In genomic region chr4:8207924-8208323, GRCm38 (mm10) we compare ENCODE assay signal across 29 mouse cellular contexts. TPM values are rescaled to one million over a fixed set of nuclear protein-coding genes. Genes with fewer than 3 reads are reported as not detected.
"Had no signal": no experiment of that assay in that cellular context is flagged by ENCODE, and none has a peak within 500 bp of the region (broad histone marks: within the 10 kb centered on the region; RNA-seq: fewer than 3 reads in every experiment).

No protein-coding gene starts in this region.

- H3K36me3 ChIP-seq: heart, embryonic 12.5 days; heart, embryonic 13.5 days; heart, embryonic 15.5 days; hindbrain, embryonic 10.5 days; hindbrain, embryonic 12.5 days; hindbrain, embryonic 13.5 days; hindbrain, embryonic 15.5 days; intestine, embryonic 15.5 days; kidney, embryonic 15.5 days had no signal

- H3K9ac ChIP-seq: heart, embryonic 12.5 days; heart, embryonic 13.5 days; heart, embryonic 15.5 days; hindbrain, embryonic 12.5 days; hindbrain, embryonic 13.5 days; hindbrain, embryonic 14.5 days; hindbrain, embryonic 15.5 days; intestine, embryonic 15.5 days; kidney, embryonic 15.5 days had no signal

- DNase-seq: heart, postnatal 14 days; heart, postnatal 36 days; heart, postnatal 4 days; kidney, adult 11 months; kidney, adult 18-20 months; kidney, adult 2 months; kidney, adult 8-10 months; kidney, adult 9 months; kidney, postnatal 10 days; layer of hippocampus, adult 9-11 months; layer of hippocampus, postnatal 36 days had no signal

- H3K4me1 ChIP-seq: hindbrain, embryonic 10.5 days; hindbrain, embryonic 12.5 days; hindbrain, embryonic 13.5 days; hindbrain, embryonic 15.5 days; intestine, embryonic 15.5 days had no signal

- H3K4me2 ChIP-seq: heart, embryonic 11.5 days; heart, embryonic 12.5 days; heart, embryonic 13.5 days; heart, embryonic 15.5 days; hindbrain, embryonic 12.5 days; hindbrain, embryonic 13.5 days; hindbrain, embryonic 14.5 days; hindbrain, embryonic 15.5 days; intestine, embryonic 15.5 days; kidney, embryonic 15.5 days had no signal

- ATAC-seq: hindbrain, embryonic 16.5 days; hindbrain, postnatal 0 days; inflammation-experienced regulatory T-cells, adult 6 months had no signal

- H3K9me3 ChIP-seq: heart, embryonic 10.5 days; heart, embryonic 13.5 days; heart, embryonic 15.5 days; hindbrain, embryonic 10.5 days; hindbrain, embryonic 12.5 days; hindbrain, embryonic 13.5 days; hindbrain, embryonic 15.5 days; intestine, embryonic 15.5 days; kidney, embryonic 15.5 days had no signal

- H3K27ac ChIP-seq: heart, embryonic 10.5 days; hindbrain, embryonic 10.5 days; hindbrain, embryonic 12.5 days; hindbrain, embryonic 13.5 days; hindbrain, embryonic 14.5 days; hindbrain, embryonic 15.5 days; hindbrain, postnatal 0 days; intestine, embryonic 15.5 days; kidney, embryonic 15.5 days; kidney, postnatal 0 days; layer of hippocampus, adult 2 months had no signal

- H3K4me3 ChIP-seq: heart, embryonic 10.5 days; heart, embryonic 12.5 days; heart, embryonic 13.5 days; heart, embryonic 15.5 days; hindbrain, embryonic 10.5 days; hindbrain, embryonic 12.5 days; hindbrain, embryonic 13.5 days; hindbrain, embryonic 15.5 days; intestine, embryonic 15.5 days; kidney, embryonic 15.5 days; layer of hippocampus, adult 2 months had no signal

- H3K27me3 ChIP-seq: heart, embryonic 12.5 days; heart, embryonic 13.5 days; heart, embryonic 15.5 days; hindbrain, embryonic 12.5 days; hindbrain, embryonic 13.5 days; hindbrain, embryonic 15.5 days; intestine, embryonic 15.5 days; kidney, embryonic 15.5 days had no signal

RNA-seq across cellular contexts. Expression of gene Car8, which starts 30.9 kb away (rescaled TPM):
- total RNA-seq: hematopoietic stem cell, adult 5-6 weeks had no signal
